Mouse (Mus musculus) E14TG2a.4 (cell line): ENCODE results near the gene Fer.

Experiments
- CTCF ChIP-seq: conservative IDR thresholded peaks from 2 replicates; pipeline ENCODE4 v1.5.1; 2014; ENCODE audit warnings: low read length
- NANOG ChIP-seq: IDR thresholded peaks from 2 replicates; pipeline ENCODE4 v1.6.1; 2014; ENCODE audit warnings: borderline replicate concordance, low read length, mixed read lengths

- TF ChIP-seq CTCF (no peak), NANOG (no peak)
Observed at GRCm38 (mm10) chr17:64146409-64146808, 283.5 kb downstream of the Fer start.
